Mouse (Mus musculus) left cerebral cortex, adult 18-20 months (tissue): ENCODE measurements around the gene Pced1b. TPM values are rescaled to one million over a fixed set of nuclear protein-coding genes. Genes with fewer than 3 reads are reported as not detected.
A peak's percentile ranks its signal among the peaks of the same experiment; 100 is the strongest.
"Not testable (repeated sequence)": the region's sequence is repeated elsewhere in the genome, so short reads cannot be mapped to it uniquely, and the experiment has no call there.

Source experiments
- DNase-seq, 2 experiments: peaks; one replicate each; pipeline ENCODE4 v3.0.0; 2021 to 2022; ENCODE audit warnings: low spot score in 2 of 2, mixed read lengths in 1 of 2
- total RNA-seq, 2 experiments: library from RNA; stranded (reverse); gene quantifications; 2 replicates each; pipeline ENCODE4 v1.2.3; 2021

Pced1b gene
- total RNA-seq, 2 experiments from 2014 or later: 5.6 to 7.3 TPM

DNA sequence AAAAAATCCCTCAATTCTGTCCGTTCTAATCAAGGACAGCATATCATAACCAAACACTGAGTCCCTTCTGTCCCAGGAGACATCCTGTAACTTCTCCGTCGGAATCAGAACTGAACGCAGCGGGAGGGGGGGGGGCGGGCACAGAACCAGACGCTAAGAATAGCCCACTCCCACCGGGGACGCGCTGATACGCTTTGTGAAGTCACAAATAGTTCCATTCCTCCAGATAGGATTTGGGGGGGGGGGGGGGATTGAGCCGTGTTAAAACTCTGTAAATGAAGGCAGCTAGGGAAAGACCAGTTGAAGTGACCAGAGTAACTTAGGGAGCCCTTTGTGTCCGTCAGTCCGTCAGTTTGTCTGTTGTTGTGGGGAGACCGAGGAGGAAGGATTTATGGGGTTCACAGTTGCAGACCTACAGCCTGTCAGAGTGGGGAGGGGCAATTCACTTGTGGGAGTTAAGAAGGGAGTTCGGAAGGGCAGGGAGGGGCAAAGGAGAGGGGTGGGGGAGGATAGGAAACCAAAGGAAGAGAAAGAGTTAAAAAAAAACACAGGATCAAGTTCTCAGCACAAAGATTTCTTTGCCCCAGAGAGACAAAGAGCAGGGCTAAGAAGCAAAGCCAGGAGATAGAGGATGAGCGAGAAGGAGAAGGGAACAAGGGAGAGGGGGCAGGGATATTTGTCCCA lies 91.6 kb downstream of the Pced1b start:
- DNase-seq: no peak

DNA sequence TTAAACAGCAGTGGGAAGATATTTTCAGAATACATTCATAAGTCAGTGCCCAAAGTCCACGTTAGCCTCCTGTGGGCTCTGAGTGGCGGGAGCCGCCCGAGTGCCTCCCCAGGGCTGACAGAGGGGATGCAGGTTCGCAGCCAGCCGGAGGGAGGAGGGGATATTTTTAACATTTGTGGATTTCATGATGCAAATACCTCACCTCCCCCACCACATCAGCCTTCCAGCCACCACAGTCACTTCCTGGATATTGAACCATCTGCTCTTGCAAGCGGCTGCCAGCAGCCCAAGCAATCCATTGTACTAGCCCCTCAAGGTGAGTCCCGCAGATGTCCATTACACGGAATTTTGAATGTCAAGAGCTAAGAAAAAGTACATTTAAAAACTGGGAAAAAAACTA lies 95.4 kb downstream of the Pced1b start:
- DNase-seq: no peak

DNA sequence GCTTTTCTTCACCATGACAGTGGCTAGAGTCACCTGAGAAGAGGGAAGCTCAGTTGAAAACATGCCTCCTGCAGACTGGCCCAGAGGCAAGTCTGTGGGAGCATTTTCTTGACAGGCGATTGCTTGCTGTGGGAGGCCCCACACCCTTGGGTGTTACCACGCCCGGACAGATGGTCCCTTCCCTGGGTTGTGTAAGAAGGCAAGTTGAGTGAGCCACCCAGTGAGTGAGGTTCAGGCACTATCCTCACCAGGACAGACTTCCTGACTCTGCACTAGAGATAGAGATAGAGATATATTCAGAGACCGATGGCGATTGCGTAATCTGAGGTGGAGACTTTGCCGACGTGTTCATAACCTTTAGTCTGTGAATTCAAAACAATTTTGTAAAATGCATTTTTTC lies 96.0 kb downstream of the Pced1b start:
- DNase-seq: no peak

DNA sequence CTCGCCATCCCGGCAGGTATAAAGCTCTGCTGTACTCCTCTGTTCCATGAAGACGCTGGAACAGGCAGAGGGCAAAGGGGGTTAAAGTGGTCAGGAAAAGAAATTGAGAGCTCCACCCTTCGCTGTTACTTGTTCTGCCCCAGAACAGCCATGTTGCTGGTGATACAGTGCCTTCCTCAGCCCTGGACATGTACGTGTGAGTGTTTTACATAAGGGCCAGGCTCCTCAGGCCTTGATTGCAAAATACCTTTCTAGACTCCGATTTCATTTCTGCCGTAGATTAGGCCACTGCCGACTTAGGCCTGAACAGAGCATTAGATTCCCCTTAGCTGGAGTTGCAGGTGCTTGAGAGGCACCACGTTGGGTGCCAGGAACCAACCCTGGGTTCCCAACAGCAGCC lies 97.0 kb downstream of the Pced1b start:
- no peak for DNase-seq

DNA sequence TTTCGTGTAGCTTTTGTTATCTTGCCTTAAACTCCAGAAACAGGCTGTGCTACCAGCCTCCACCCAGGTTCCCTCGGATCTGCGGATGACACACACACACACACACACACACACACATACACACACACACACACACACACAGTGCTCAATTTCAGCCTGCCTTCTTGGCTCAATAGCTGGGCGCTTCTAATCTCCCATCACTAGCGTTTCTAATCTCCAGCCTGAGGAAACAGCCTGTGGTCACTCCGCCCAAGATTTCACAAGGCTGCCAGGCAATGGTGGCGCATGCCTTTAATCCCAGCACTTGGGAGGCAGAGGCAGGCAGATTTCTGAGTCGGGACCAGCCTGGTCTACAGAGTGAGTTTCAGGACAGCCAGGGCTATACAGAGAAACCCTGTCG lies 98.2 kb downstream of the Pced1b start:
- DNase-seq: no peak

DNA sequence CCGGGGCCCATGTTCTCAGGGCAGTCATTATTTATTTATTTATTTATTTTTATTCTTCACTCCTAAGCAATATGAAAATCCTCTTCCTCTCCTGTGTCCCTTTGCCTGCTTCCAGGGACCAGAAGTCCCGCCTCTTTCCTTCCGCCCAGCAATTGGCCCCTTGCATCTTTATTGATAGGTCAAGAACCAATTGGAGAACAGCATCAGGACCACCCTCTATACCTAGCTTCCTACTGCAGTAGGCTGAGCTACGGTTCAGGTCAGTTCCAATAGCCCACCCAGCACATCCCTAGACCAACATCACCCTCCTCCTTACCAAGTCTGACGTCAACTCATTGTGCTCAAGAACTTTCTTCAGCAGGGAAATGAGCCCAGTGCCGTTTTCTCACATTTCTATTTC lies 99.0 kb downstream of the Pced1b start:
- no peak for DNase-seq

DNA sequence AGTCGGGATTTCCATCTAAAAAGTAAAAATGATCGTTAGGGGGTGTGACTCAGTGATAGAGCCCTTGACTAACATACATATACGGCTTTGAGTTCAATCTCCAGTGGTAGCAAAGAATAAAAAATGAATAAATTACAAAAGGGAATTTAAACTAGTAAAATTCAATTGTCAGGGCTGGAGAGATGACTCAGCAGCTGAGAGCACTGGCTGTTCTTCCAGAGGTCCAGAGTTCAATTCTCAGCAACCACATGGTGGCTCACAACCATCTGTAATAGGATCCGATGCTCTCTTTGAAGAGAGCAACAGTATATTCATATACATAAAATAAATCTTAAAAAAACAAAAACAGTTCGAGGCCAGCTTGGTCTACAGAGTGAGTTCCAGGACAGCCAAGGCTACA lies 99.5 kb downstream of the Pced1b start:
- DNase-seq: no peak

DNA sequence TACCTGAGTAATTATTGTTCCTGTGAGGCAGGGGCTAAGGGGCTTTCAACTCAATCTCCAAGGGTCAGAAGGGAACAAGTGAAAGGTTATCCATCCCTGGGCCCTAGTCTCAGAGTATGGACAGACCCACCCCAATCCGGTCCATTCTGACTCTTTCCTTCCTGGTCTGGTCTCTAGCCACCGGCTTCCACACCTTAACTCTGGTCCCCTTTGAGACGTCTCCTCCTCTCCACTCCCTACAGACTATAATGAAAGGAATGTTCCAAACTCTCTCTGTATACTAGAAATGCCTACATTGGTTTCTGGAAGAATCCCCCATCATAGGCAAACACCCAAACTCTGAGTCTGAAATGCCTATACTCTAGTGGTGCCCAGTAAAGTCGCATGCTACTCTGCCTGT lies 100.0 kb downstream of the Pced1b start:
- no peak for DNase-seq

DNA sequence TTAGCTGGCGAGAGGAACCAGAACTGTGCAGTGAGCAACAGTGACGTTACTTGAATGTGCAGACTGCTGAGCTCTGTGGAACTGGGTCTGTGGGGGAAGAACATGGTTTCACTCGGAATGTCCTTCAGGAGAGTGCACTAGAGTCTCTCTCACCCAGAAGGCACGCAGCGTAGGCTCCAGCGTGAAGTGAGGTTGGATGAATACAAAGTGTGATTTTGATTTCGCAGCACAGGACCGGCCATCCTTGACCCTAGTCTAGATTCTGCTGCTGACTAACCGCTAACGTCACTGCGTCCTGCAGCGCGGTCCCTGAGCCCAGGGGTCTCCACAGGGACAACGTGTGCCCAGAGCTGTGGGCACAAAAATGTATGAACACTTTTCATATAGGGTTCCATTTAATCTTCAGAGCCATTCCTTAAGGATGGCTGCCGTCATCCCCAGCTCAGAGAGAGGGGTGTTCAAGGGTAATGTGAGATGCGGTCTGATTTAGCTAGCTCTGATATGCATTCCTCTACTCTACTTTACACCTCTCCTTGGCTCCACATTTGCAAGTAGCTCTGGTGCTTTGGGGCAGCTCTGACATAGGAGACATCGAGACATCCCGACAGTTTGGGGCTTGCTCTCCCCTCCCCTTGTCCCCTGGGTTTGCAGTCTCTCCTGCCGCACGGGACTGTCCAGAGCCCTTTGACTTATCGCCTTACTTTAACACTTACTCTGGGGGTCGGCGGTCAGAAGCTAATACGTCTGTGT lies 101.8 kb downstream of the Pced1b start:
- no peak for DNase-seq

DNA sequence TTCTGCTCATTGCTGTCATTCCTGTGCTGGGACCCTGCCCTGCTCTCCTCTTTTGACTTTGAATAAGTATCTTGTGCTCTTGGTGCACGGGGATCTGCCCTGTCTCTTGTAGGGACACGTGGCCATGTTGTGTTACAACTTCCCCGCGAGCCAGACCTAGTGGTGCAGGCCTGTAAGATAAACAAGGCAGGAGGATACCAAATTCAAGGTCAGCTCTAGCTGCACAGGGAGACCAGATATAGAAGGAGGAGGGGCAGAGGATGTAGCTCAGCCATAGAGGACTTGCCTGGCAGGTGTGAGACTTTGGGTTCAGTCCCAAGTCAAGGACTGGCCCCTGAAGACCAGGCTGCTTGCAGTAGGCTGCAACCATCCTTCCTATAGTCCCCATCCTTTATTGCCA lies 103.6 kb downstream of the Pced1b start:
- no peak for DNase-seq

DNA sequence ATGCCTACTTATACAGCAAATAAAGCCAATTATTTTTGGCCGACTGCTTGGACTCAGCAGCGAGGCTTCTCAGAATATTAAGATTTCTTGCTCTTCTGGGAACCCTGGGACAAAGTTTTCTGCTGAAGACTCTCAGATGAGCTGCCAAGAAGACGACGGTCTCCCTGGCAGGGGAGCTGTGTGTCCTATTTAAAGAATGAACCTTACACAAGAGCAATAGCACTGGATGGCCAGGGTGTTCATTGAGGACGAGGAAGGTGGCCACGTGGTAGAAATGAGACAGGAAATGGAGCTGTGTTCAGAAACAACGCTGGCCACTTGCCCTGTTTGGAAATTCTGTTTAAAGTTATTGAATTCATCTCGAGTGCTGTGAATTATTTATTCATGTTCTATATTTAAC lies 104.1 kb downstream of the Pced1b start:
- peak in 1 of 2 experiments; percentile 6 for DNase-seq

DNA sequence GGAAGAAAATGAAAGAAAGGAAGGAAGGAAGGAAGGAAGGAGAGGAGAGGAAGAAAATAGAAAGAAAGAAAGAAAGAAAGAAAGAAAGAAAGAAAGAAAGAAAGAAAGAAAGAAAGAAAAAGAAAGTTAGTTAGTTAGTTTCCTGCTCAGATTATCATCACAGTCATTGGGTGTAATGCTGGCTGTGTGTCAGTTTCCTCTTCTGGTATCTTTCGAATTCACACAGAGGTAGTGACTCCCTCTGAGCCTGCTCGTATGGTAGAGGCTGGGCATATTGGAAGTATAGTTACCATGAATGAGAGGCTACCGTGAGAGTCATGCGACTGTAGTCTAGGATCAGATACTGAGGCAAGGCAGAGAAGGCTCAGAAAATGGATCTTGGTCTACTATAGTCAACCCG lies 104.8 kb downstream of the Pced1b start:
- DNase-seq: no peak

DNA sequence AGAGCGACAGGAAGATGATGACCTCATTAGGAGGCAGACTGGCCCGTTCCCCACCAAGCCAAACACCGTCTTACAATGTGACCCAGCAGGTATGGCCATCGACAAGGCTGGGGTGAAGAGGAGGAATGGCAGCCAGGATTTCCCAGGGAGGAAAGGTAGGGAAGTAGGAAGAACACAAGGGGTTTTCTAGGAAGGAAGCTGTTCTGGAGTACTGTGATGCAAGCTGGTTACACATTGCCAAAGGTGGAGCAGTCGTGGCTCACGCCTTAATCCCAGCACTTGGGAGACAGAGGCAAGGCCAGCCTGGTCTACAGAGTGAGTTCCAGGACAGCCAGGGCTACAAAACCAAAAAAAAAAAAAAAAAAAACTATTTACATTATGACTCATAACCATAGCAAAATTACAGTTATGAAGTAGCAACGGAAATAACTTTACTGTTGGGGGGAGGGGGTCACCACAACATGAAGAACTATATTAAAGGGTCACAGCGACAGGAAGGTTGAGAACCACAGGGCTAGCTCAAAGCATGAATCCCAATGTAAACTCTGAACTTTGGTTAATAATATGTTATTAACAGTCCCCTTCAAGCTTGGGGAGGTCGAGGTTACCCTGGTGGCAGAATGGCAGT lies 108.9 kb downstream of the Pced1b start:
- DNase-seq: no peak

DNA sequence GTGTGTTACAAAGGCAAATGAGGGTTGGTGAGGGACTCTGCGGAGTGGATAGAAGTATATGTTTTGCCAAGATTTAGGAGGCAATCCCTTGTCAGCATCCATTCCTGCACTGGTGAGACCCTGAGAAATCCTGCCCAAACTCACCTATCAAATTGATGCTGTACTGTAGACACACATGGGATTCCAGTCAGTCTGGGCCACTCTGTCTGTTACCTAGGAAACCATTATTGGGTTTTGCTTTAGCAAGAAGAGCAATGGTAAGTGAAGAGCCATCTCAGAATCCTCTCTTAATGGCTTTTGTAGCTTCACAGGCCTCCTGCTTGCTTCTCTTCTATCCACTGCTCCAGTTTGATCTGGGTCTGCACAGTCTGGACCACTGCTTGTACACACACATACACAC lies 110.1 kb downstream of the Pced1b start:
- no peak for DNase-seq

DNA sequence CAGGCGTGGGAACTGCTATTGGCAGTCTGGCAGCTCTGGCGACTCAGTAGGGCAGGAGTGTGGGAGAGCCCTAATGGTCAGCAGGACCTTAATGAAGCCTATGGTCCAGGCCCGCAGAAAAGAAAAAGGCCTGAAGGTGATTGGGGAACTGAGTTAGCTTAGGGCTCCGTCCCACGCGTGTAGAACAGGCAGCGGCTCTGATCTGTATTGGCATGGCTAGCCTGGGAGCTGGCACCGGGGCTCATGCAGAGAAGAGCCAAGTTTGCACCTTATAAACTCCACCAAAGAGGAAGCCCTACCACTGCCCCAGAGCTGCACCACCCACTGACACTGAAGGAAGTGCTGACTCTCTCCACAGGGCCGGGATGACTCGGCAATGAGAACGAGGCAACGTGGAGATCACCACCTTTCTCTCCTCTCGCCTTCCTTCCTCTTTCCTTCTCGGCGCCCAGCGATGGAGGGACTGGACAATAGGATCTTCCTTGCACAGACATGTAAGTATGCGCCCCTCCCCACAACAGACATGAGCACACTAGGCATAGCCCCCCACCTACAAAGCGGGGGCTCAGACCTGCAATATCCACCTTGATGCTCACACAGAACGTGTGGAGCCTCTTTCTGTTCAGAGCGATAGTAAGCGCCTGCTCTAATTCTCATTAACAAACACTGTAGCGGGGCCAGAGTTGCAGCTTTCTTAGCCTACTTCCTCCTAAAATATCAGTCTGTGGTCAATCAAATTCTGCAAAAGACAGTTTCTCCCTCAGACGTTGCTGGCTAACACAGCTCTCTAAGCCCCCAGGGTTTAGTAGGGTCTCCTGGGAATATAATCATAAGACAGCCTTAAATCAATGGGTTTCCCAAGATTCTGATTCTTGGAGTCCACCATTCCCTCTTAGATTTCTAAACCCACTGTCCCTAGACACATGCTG lies 114.2 kb downstream of the Pced1b start:
- DNase-seq: no peak

DNA sequence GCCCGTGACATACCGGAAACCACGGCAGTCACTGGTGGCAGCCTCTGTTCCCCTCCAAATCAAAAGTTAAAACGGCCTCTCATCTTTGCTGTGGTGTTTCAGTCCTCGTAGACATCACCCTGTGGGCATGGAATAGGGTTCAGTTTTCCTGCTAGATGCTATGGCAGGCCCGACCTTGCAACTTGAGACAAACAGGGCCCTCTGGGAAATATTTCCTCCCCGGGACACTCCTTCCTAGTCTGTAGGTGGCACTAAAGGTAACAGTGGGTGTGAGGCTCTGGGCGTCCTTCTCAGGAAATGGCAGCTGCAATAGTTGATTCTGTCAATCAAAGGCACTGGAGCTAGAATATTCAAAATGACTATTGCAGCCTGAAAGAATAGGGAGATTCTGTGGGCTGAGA lies 114.9 kb downstream of the Pced1b start:
- no peak for DNase-seq

DNA sequence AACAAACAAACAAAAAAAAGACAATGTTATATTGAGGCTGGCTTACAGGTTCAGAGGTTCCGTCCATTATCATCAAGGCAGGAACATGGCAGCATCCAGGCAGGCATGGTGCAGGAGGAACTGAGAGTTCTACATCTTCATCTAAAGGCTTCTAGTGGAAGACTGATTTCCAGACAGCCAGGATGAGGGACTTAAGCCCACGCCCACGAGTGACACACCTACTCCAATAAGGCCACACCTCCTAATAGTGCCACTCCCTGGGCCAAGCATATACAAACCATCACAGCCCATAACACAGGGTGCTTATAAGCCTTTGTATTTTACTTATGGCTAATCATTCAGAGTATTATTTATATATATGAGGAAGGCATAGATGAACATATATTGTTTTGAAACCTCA lies 117.4 kb downstream of the Pced1b start:
- DNase-seq: not testable (repeated sequence)

DNA sequence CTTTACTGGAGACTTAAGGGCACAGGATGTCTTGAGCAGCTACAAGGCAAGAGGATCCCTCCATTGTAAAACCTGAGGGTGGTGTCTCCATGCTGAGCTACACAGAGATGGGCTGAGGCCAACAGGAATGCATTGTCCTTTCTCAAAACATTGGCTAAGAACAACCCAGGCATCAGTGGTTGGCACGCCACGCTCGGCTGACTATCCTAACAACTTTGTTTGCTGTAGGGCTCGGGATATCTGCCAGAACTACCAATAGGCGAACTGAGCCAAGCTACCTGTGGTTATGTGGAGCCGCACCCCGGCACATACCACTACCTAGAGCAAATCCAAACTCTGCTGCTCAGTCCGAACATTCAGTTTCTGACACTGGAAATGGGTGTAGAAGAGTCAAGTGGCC lies 118.1 kb downstream of the Pced1b start:
- no peak for DNase-seq

DNA sequence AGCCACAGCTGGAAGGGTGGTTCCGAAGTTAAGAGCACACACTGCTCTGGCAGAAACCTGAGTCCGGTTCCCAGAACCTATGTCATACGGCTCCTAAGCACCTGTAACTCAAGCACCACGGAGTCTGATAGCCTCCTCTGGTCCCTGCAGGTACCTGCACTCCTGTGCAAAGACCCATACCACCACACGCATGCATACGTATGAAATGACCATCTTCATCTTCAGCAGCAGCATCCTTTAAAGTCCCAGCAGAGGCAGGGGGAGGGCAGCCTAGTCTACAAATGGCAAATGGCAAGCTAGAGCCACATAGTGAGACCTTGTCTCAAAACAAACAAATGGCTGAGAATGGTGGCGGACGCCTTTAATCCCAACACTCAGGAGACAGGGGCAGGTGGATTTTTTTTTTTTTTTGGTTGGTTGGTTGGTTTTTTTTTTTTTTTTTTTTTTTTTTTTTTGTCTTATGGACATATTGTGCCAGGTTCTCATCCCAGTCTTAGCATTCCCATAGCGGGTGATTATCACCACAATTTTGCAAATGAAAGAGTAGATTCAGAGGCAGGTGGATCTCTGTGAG lies 121.2 kb downstream of the Pced1b start:
- DNase-seq: no peak

DNA sequence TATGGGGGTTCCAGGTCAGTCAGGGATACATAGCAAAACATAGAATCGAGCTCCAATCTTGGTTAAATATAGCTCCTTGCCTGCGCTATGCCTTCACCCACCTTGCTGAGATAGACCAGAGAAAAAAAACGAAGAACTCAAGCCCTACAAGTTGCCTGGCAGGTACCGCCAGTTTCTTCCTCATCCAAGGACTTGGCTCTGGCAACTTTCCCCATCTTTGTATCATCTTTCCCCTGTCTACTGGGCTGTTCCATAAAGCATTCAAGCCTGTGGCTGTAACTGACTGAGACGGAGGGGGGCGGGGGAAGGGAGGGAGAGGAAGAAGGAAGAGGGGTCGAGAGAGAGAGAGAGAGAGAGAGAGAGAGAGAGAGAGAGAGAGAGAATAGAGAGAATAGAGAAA lies 121.7 kb downstream of the Pced1b start:
- DNase-seq: no peak

DNA sequence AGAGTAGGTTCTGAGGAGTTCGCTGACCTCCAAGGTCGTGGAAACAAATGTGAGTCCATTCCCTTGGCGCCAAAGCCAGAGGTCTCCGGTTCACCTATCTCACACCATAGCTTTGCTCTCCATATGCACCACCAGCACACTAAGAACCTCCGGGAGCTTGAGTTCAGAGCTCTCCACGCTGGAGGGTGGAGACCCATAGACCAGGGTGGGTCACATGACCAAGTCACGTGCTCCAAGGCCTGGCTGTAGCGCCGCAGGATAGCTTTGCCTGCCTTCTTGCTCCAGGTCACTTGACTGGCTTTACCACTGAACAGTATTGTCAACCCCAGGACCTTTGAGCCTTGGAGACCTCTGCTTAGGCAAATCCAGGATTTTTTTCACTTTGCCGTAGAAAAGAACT lies 122.2 kb downstream of the Pced1b start:
- no peak for DNase-seq
